Mouse (Mus musculus) adrenal gland, postnatal 4 days (tissue): ENCODE results near the gene Homer2. TPM values are rescaled to one million over a fixed set of nuclear protein-coding genes. Genes with fewer than 3 reads are reported as not detected.

Source experiments
- DNase-seq, 2 experiments: peaks; one replicate each; pipeline ENCODE4 v3.0.0; 2021 to 2022; ENCODE audit warnings: low spot score in 2 of 2, mixed read lengths in 2 of 2
- long read RNA-seq, 2 experiments: library from polyadenylated mRNA; stranded (forward); transcript quantifications; one replicate each; pipeline ENCODE4 v2.0.0; 2021
- total RNA-seq, 2 experiments: library from RNA; stranded (reverse); gene quantifications; 2 replicates each; pipeline ENCODE4 v1.2.3; 2021

The Homer2 gene
- total RNA-seq, result 1 to 10 TPM; 5.0 to 9.1 TPM
- long read RNA-seq, experiment 1, partial matches to known transcripts, result 1 of 5 reads
- long read RNA-seq, experiment 1, other reads (novel, unspliced or antisense), result 0 of 5 reads
- long read RNA-seq, experiment 2, partial matches to known transcripts, result 0 of 6 reads
- long read RNA-seq, experiment 2, other reads (novel, unspliced or antisense), result 0 of 6 reads

- DNase-seq, result no peak
Measured at GRCm38 (mm10) chr7:81707471-81708140, at the start of gene Homer2. TSS of gene Homer2 (minus strand) at chr7:81707527.

GRCm38 (mm10) chr7:81747956-81748355, 40.6 kb upstream of the Homer2 start:
- no peak for DNase-seq

GRCm38 (mm10) chr7:81744145-81744544, 36.8 kb upstream of the Homer2 start:
- DNase-seq, result no peak

GRCm38 (mm10) chr7:81740010-81740409, 32.7 kb upstream of the Homer2 start:
- no peak for DNase-seq

- no peak for DNase-seq
Measured at GRCm38 (mm10) chr7:81738720-81739385, 31.5 kb upstream of the Homer2 start.

- DNase-seq, result no peak
Measured at GRCm38 (mm10) chr7:81735300-81736048, 28.1 kb upstream of the Homer2 start.

- no peak for DNase-seq
Measured at GRCm38 (mm10) chr7:81732183-81733089, 25.1 kb upstream of the Homer2 start.

GRCm38 (mm10) chr7:81731181-81731651, 23.9 kb upstream of the Homer2 start:
- DNase-seq, result no peak

- DNase-seq, result no peak
Measured at GRCm38 (mm10) chr7:81729787-81730186, 22.5 kb upstream of the Homer2 start.

- no peak for DNase-seq
Measured at GRCm38 (mm10) chr7:81727716-81728115, 20.4 kb upstream of the Homer2 start.

GRCm38 (mm10) chr7:81726728-81727005, 19.3 kb upstream of the Homer2 start:
- DNase-seq, result no peak

- no peak for DNase-seq
Measured at GRCm38 (mm10) chr7:81725986-81726727, 18.8 kb upstream of the Homer2 start.

GRCm38 (mm10) chr7:81723851-81724250, 16.5 kb upstream of the Homer2 start:
- DNase-seq, result no peak

GRCm38 (mm10) chr7:81721271-81721670, 13.9 kb upstream of the Homer2 start:
- DNase-seq, result no peak

- DNase-seq, result no peak
Measured at GRCm38 (mm10) chr7:81719216-81719661, 11.9 kb upstream of the Homer2 start.

- DNase-seq, result no peak
Measured at GRCm38 (mm10) chr7:81718657-81719056, 11.3 kb upstream of the Homer2 start.

GRCm38 (mm10) chr7:81710166-81710565, 2.8 kb upstream of the Homer2 start:
- no peak for DNase-seq

GRCm38 (mm10) chr7:81708165-81708564, 838 bp upstream of the Homer2 start:
- DNase-seq, result no peak

GRCm38 (mm10) chr7:81706416-81707391, 623 bp downstream of the Homer2 start:
- no peak for DNase-seq
